Mouse (Mus musculus) C2C12 (cell line): Measurements from ENCODE around the gene Prlr. TPM values are rescaled to one million over a fixed set of nuclear protein-coding genes. Genes with fewer than 3 reads are reported as not detected.

Experiments
- H3K27me3 ChIP-seq: one replicate; pipeline ENCODE4 v1.6.1; 2011; ENCODE audit not compliant: control insufficient read depth, insufficient read depth, insufficient read length
- H3K36me3 ChIP-seq: one replicate; pipeline ENCODE4 v1.6.1; 2011; ENCODE audit not compliant: control insufficient read depth, insufficient read depth
- H3K4me3 ChIP-seq: one replicate; pipeline ENCODE4 v1.5.1; 2011; ENCODE audit warnings: mild to moderate bottlenecking, control low read depth; ENCODE audit not compliant: poor library complexity, insufficient read depth, severe bottlenecking
- H3K79me2 ChIP-seq: one replicate; pipeline ENCODE4 v1.6.1; 2011; ENCODE audit not compliant: control insufficient read depth, insufficient read depth
- H3K79me3 ChIP-seq: one replicate; pipeline ENCODE4 v1.6.1; 2011; ENCODE audit warnings: low read depth, control low read depth
- H3ac ChIP-seq: one replicate; pipeline ENCODE3; 2011; ENCODE audit warnings: low read depth; ENCODE audit not compliant: control insufficient read depth, insufficient read length
- CEBPB ChIP-seq: IDR thresholded peaks from one replicate; pipeline ENCODE4 v1.6.1; 2011; ENCODE audit warnings: low read depth, mild to moderate bottlenecking, control low read depth, moderate library complexity
- CTCF ChIP-seq: IDR thresholded peaks from one replicate; pipeline ENCODE4 v1.5.1; 2011; ENCODE audit not compliant: control insufficient read depth, insufficient read depth, insufficient read length
- FOSL1 ChIP-seq: IDR thresholded peaks from one replicate; pipeline ENCODE4 v1.8.0; 2011; ENCODE audit warnings: mild to moderate bottlenecking, low read length; ENCODE audit not compliant: poor library complexity, insufficient read depth, severe bottlenecking
- MAX ChIP-seq: IDR thresholded peaks from one replicate; pipeline ENCODE4 v1.6.1; 2011; ENCODE audit warnings: mild to moderate bottlenecking, control low read depth
- MYOD1 ChIP-seq: IDR thresholded peaks from one replicate; pipeline ENCODE4 v1.6.1; 2011; ENCODE audit warnings: low read depth; ENCODE audit not compliant: control insufficient read depth, insufficient read length
- MYOG ChIP-seq: IDR thresholded peaks from one replicate; pipeline ENCODE4 v1.6.1; 2011; ENCODE audit not compliant: control insufficient read depth, insufficient read length; ENCODE audit errors: extremely low read depth
- USF1 ChIP-seq: IDR thresholded peaks from one replicate; pipeline ENCODE4 v1.6.1; 2011; ENCODE audit warnings: low read depth, mild to moderate bottlenecking, control low read depth, moderate library complexity
- polyA plus RNA-seq: library from polyadenylated mRNA; unstranded; fragments of >200 nt; fragmentation: generic; extraction: Trizol; gene quantifications from one replicate; pipeline ENCODE4 v1.2.1, GENCODE M21; 2012; ENCODE audit warnings: missing spikeins

Gene Prlr
- polyA plus RNA-seq, 1 experiment: 0.07 TPM

GRCm38 (mm10) chr15:10306461-10306860 is 129.4 kb downstream of the Prlr start:
- no peaks in the 10 kb centered on the region for H3K36me3 ChIP-seq
- H3K79me3 ChIP-seq: no peaks in the 10 kb centered on the region
- no peak overlapping the region for H3ac ChIP-seq
- no peaks in the 10 kb centered on the region for H3K79me2 ChIP-seq
- TF ChIP-seq MAX: no peak
- TF ChIP-seq CTCF: no peak
- TF ChIP-seq FOSL1: no peak
- no peak for TF ChIP-seq USF1
- no peak for TF ChIP-seq CEBPB
- no peak for TF ChIP-seq MYOD1
- no peak for TF ChIP-seq MYOG
- H3K4me3 ChIP-seq: no peak overlapping the region
- H3K27me3 ChIP-seq: no peaks in the 10 kb centered on the region

GRCm38 (mm10) chr15:10311826-10312225 is 134.8 kb downstream of the Prlr start:
- Histone ChIP-seq H3ac (no peak overlapping the region), H3K79me3 (no peaks in the 10 kb centered on the region)
- no peak for TF ChIP-seq FOSL1
- TF ChIP-seq MAX: no peak
- no peak for TF ChIP-seq CEBPB
- TF ChIP-seq USF1: no peak
- TF ChIP-seq MYOD1: no peak
- TF ChIP-seq MYOG: no peak
- TF ChIP-seq CTCF: no peak

GRCm38 (mm10) chr15:10313522-10314455 is 136.8 kb downstream of the Prlr start:
- H3ac ChIP-seq: no peak overlapping the region
- no peaks in the 10 kb centered on the region for H3K79me3 ChIP-seq
- TF ChIP-seq CTCF (peak; percentile 27), MAX (no peak), FOSL1 (no peak), MYOG (no peak)
- no peak overlapping the region for H3K4me3 ChIP-seq
- no peaks in the 10 kb centered on the region for H3K79me2 ChIP-seq
- no peaks in the 10 kb centered on the region for H3K36me3 ChIP-seq
- H3K27me3 ChIP-seq: peaks cover 17% of the 10 kb centered on the region

More at GRCm38 (mm10) chr15:10311826-10312225, 134.8 kb downstream of the Prlr start:
- Histone ChIP-seq H3K79me2 (no peaks in the 10 kb centered on the region), H3K27me3 (peaks cover 7% of the 10 kb centered on the region), H3K36me3 (no peaks in the 10 kb centered on the region), H3K4me3 (no peak overlapping the region)

DNA sequence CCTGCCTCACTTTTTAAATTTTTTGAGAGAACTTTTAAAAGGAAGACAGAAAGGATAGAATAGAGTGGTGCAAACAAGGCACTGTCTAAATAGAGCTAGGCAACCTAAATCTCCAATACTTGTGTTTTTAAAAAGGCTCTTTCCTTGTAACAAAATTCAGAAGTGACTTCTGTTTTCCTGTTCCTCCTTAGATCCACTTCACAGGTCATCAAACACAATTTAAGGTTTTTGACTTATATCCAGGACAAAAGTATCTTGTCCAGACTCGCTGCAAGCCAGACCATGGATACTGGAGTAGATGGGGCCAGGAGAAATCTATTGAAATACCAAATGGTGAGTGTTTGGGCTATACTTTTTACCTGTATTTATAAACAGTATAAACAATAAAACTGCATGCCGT is 148.0 kb downstream of the Prlr start, which contains the start of gene Gm21973:
Gm21973 (plus strand) TSS at position 301 of the 400 bp plus-strand sequence.
- H3K79me3 ChIP-seq: no peaks in the 10 kb centered on the region
- no peak within 1 kb of the TSS for H3K4me3 ChIP-seq
- H3K79me2 ChIP-seq: no peaks in the 10 kb centered on the region
- H3K36me3 ChIP-seq: no peaks in the 10 kb centered on the region
- TF ChIP-seq MYOG (no peak), USF1 (no peak), MYOD1 (no peak), CTCF (no peak), MAX (no peak), FOSL1 (no peak), CEBPB (no peak)
- no peak within 1 kb of the TSS for H3ac ChIP-seq
- H3K27me3 ChIP-seq: no peaks in the 10 kb centered on the region

DNA sequence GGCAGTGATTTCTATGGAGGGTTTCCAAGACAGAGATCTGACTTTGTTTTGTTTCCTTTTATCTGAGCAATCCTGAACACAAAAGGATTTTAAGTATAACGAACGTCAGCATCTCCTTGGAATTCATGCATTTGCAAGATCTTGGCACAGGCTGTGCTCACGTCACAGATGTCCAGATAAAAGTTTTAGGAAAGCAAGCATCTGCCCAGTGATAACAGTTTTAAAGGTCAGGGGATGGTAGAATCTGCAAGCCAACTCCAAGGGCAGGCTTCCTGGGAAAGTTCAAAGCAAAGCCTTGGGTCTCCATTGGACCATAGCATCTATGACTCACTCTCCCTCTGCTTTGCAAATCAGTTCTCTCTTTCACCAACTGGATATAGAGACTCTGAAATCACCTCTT is 153.6 kb downstream of the Prlr start:
- Histone ChIP-seq H3K79me3 (no peaks in the 10 kb centered on the region), H3K27me3 (no peaks in the 10 kb centered on the region), H3K36me3 (no peaks in the 10 kb centered on the region), H3K4me3 (no peak overlapping the region), H3K79me2 (no peaks in the 10 kb centered on the region), H3ac (no peak overlapping the region)
- TF ChIP-seq USF1 (no peak), MAX (no peak), MYOD1 (no peak), MYOG (no peak), CEBPB (no peak), FOSL1 (no peak), CTCF (no peak)
